Mouse (Mus musculus) megakaryocyte, adult 5-6 weeks (primary cell): ENCODE measurements around the gene Gm12253. TPM values are rescaled to one million over a fixed set of nuclear protein-coding genes. Genes with fewer than 3 reads are reported as not detected.

ENCODE experiments used
- ATAC-seq: 2 replicates; pipeline ENCODE4 v1.8.0; 2016; ENCODE audit warnings: mild to moderate bottlenecking, inconsistent platforms; ENCODE audit not compliant: poor library complexity, severe bottlenecking
- total RNA-seq, 2 experiments: library from RNA; stranded (forward) in 1 of 2; stranded (reverse) in 1 of 2; fragments of 153-499, 151-499 nt in 1 of 2; fragments of 221-1000, 200-1000 nt in 1 of 2; gene quantifications; 2 replicates each; pipeline versions ENCODE4 v1.2.3 to v1.2.4; 2015 to 2017

Gene Gm12253
- total RNA-seq (2015) (not detected in 2 replicates), total RNA-seq (2017) (not detected in 2 replicates)

GRCm38 (mm10) chr11:58432259-58432658, at the start of gene Gm12253:
Gene Gm12253, plus strand, starts transcription at chr11:58432559.
- no peak for ATAC-seq

- ATAC-seq: no peak
These were observed 32.2 kb upstream of the Gm12253 start for GRCm38 (mm10) chr11:58399985-58400645.

- ATAC-seq: no peak
These were observed 31.7 kb upstream of the Gm12253 start for GRCm38 (mm10) chr11:58400655-58401054.

DNA sequence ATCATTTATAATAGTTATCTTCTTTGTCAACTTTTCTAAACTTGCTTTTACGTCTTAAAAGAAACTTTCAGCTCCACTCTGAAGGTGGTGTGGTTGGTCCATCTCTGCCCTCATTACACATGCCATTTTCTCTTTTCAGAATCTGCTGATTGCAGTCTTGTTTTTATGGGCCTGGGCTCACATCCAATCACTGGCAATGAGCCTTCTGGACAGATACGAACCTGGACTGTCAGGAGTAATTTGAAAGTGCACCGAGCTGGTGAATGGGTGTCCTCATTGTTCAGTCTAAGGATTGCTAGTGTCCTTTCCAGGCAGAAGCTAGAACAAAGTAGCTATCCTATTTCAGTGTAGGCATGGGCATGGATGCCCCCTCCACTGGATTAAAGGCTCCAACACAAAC, 24.3 kb upstream of the Gm12253 start:
- ATAC-seq: no peak

DNA sequence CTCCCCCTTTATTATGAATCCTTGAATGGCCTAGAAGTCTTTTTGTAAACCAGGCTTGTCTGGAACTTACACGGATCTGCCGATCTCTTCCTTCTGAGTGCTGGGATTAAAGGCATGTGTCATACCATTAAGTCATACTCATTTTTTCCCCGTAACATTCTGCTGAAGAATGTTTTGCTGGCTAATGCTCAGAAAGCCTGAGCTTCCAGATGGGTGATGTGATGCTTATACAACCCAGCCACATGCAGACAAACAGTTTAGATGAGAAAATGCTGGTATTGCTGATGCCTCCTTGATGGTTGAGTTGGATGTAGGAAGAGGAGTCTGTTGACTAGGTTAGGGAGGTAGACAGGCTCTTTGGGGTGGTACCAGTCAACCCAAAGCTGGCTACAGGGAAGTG, 14.0 kb upstream of the Gm12253 start:
- ATAC-seq: no peak

- ATAC-seq: no peak
These were observed 11.5 kb upstream of the Gm12253 start, which contains the start of gene 1810065E05Rik for GRCm38 (mm10) chr11:58420815-58421214. Gene 1810065E05Rik, plus strand, starts transcription at chr11:58421111.

- no peak for ATAC-seq
These were observed 5.5 kb downstream of the Gm12253 start for GRCm38 (mm10) chr11:58437866-58438265.

- ATAC-seq: no peak
These were observed 20.4 kb downstream of the Gm12253 start, which contains the start of gene Lypd9 for GRCm38 (mm10) chr11:58452759-58453158. Gene Lypd9, minus strand, starts transcription at chr11:58452923.

DNA sequence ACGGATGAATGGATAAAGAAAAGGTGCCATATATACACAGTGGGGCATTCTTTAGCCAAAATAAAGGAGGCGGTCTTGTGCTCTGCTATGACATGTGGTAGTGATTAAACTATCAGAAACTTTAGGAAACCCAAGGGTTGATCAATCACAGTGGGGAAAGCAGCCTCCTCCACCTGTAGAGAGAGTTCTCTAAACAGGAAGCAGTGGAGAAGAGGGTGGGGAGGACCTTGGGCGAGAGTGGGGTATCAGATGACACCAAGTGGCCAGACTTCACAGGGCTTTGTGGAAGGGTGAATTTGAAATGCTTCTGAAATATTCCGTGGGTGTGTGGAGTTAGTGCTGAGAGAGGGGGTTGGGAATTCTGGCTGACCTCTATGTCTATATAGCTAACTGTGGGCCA, 21.2 kb downstream of the Gm12253 start:
- no peak for ATAC-seq

DNA sequence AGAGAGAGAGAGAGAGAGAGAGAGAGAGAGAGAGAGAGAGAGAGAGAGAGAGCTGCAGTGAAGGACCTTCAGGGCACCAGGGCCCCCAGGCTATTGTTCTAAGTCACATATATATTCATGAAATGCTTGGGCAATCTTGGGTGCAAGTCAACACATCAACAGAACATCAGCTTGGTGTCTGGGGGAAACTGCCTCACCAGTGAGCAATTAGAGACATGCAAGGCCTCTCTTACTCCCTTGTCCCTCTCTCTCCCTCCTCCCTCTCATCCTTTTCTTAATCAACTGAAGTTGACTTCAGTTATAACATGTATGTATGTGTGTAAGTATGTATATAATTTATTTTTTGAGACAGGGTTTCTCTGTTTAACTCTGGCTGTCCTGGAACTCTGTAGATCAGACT, 29.8 kb downstream of the Gm12253 start, which contains the start of gene Olfr30:
Olfr30 (minus strand) TSS at position 101 of the 400 bp plus-strand sequence.
- ATAC-seq: no peak

Other genes starting within 250 kb of the Gm12253 start
- gene Igtp, start 233.0 kb upstream of the Gm12253 start, total RNA-seq (2015): 21.0 and 23.8 TPM in 2 replicates
- 14.0 and 16.0 TPM in 2 replicates for gene Igtp, start 233.0 kb upstream of the Gm12253 start, total RNA-seq (2017)
- 19.7 and 23.3 TPM in 2 replicates for gene Irgm2, start 232.9 kb upstream of the Gm12253 start, total RNA-seq (2015)
- gene Irgm2, start 232.9 kb upstream of the Gm12253 start, total RNA-seq (2017): 18.2 and 18.7 TPM in 2 replicates
- 12.5 and 18.7 TPM in 2 replicates for gene 4930438A08Rik, start 157.8 kb upstream of the Gm12253 start, total RNA-seq (2015)
- 23.6 and 30.1 TPM in 2 replicates for gene 4930438A08Rik, start 157.8 kb upstream of the Gm12253 start, total RNA-seq (2017)
- gene Zfp692, start 125.5 kb upstream of the Gm12253 start, total RNA-seq (2015): 5.6 and 9.7 TPM in 2 replicates
- gene Zfp692, start 125.5 kb upstream of the Gm12253 start, total RNA-seq (2017): 8.6 and 9.2 TPM in 2 replicates
- gene Zfp672, start 102.2 kb upstream of the Gm12253 start, total RNA-seq (2015): 26.9 and 28.8 TPM in 2 replicates
- gene Zfp672, start 102.2 kb upstream of the Gm12253 start, total RNA-seq (2017): 14.7 and 19.2 TPM in 2 replicates
- gene Sh3bp5l, start 101.8 kb upstream of the Gm12253 start, total RNA-seq (2015): 3.8 and 4.1 TPM in 2 replicates
- 13.6 and 20.5 TPM in 2 replicates for gene Sh3bp5l, start 101.8 kb upstream of the Gm12253 start, total RNA-seq (2017)
- gene Lypd8, start 53.5 kb upstream of the Gm12253 start, total RNA-seq (2015): not detected in 2 replicates
- not detected in 2 replicates for gene Lypd8, start 53.5 kb upstream of the Gm12253 start, total RNA-seq (2017)
- gene 1810065E05Rik, start 11.4 kb upstream of the Gm12253 start, total RNA-seq (2015): not detected in 2 replicates
- gene 1810065E05Rik, start 11.4 kb upstream of the Gm12253 start, total RNA-seq (2017): not detected in 2 replicates
- not detected in 2 replicates for gene Lypd9, start 20.4 kb downstream of the Gm12253 start, total RNA-seq (2015)
- gene Lypd9, start 20.4 kb downstream of the Gm12253 start, total RNA-seq (2017): not detected in 2 replicates
- gene Olfr30, start 29.7 kb downstream of the Gm12253 start, total RNA-seq (2015): not detected in 2 replicates
- gene Olfr30, start 29.7 kb downstream of the Gm12253 start, total RNA-seq (2017): not detected in 2 replicates
- not detected in 2 replicates for gene Olfr332, start 60.0 kb downstream of the Gm12253 start, total RNA-seq (2015)
- gene Olfr332, start 60.0 kb downstream of the Gm12253 start, total RNA-seq (2017): not detected in 2 replicates
- gene Olfr331, start 70.0 kb downstream of the Gm12253 start, total RNA-seq (2015): not detected in 2 replicates
- gene Olfr331, start 70.0 kb downstream of the Gm12253 start, total RNA-seq (2017): not detected in 2 replicates
- gene Olfr330, start 102.3 kb downstream of the Gm12253 start, total RNA-seq (2015): not detected in 2 replicates
- gene Olfr330, start 102.3 kb downstream of the Gm12253 start, total RNA-seq (2017): not detected in 2 replicates
- not detected in 2 replicates for gene Olfr329-ps, start 113.9 kb downstream of the Gm12253 start, total RNA-seq (2015)
- not detected in 2 replicates for gene Olfr329-ps, start 113.9 kb downstream of the Gm12253 start, total RNA-seq (2017)
- not detected in 2 replicates for gene Olfr328, start 123.1 kb downstream of the Gm12253 start, total RNA-seq (2015)
- 0.07 TPM in 1 of 2 replicates, not detected in the other for gene Olfr328, start 123.1 kb downstream of the Gm12253 start, total RNA-seq (2017)
- not detected in 2 replicates for gene Olfr224, start 138.0 kb downstream of the Gm12253 start, total RNA-seq (2015)
- gene Olfr224, start 138.0 kb downstream of the Gm12253 start, total RNA-seq (2017): not detected in 2 replicates
- not detected in 2 replicates for gene Olfr325, start 145.2 kb downstream of the Gm12253 start, total RNA-seq (2015)
- not detected in 2 replicates for gene Olfr325, start 145.2 kb downstream of the Gm12253 start, total RNA-seq (2017)
- not detected in 2 replicates for gene Olfr324, start 162.6 kb downstream of the Gm12253 start, total RNA-seq (2015)
- not detected in 2 replicates for gene Olfr324, start 162.6 kb downstream of the Gm12253 start, total RNA-seq (2017)
- gene 2210407C18Rik, start 183.5 kb downstream of the Gm12253 start, total RNA-seq (2015): not detected in 2 replicates
- gene 2210407C18Rik, start 183.5 kb downstream of the Gm12253 start, total RNA-seq (2017): not detected in 2 replicates
- not detected in 2 replicates for gene Olfr323, start 197.9 kb downstream of the Gm12253 start, total RNA-seq (2015)
- gene Olfr323, start 197.9 kb downstream of the Gm12253 start, total RNA-seq (2017): not detected in 2 replicates
- 0.11 and 0.27 TPM in 2 replicates for gene Trim58, start 207.9 kb downstream of the Gm12253 start, total RNA-seq (2015)
- gene Trim58, start 207.9 kb downstream of the Gm12253 start, total RNA-seq (2017): 0.04 TPM in 1 of 2 replicates, not detected in the other
- not detected in 2 replicates for gene Olfr322, start 226.2 kb downstream of the Gm12253 start, total RNA-seq (2015)
- gene Olfr322, start 226.2 kb downstream of the Gm12253 start, total RNA-seq (2017): not detected in 2 replicates
- gene Olfr320, start 248.5 kb downstream of the Gm12253 start, total RNA-seq (2015): not detected in 2 replicates
- gene Olfr320, start 248.5 kb downstream of the Gm12253 start, total RNA-seq (2017): not detected in 2 replicates